Mouse (Mus musculus) midbrain, embryonic 11.5 days (tissue): Measurements from ENCODE around the gene Vps33a. TPM values are rescaled to one million over a fixed set of nuclear protein-coding genes. Genes with fewer than 3 reads are reported as not detected.
"Not testable (repeated sequence)": the region's sequence is repeated elsewhere in the genome, so short reads cannot be mapped to it uniquely, and the experiment has no call there.

Experiments used
- ATAC-seq: fragments of 200-750 bp; cut with Nextera tagmentation; 2 replicates; pipeline ENCODE4 v1.8.0; 2017; ENCODE audit warnings: moderate TSS enrichment, moderate library complexity; ENCODE audit not compliant: low FRiP score
- DNase-seq: peaks from one replicate; pipeline ENCODE4 v3.0.0; 2015; ENCODE audit warnings: low spot score; ENCODE audit errors: missing footprints
- H3K27ac ChIP-seq: fragments of 300-500 bp; sonication (generic); 2 replicates; pipeline ENCODE4 v1.5.1; 2014; ENCODE audit warnings: low read depth, low read length
- H3K27me3 ChIP-seq: fragments of 300-500 bp; sonication (generic); 2 replicates; pipeline ENCODE4 v1.6.1; 2014; ENCODE audit warnings: mild to moderate bottlenecking, low read length, moderate library complexity, mixed read lengths; ENCODE audit not compliant: control insufficient read depth, insufficient read depth
- H3K36me3 ChIP-seq: fragments of 300-500 bp; sonication (generic); 2 replicates; pipeline ENCODE4 v1.6.1; 2014; ENCODE audit warnings: mild to moderate bottlenecking, low read length, moderate library complexity, mixed read lengths; ENCODE audit not compliant: control insufficient read depth, insufficient read depth
- H3K4me1 ChIP-seq: fragments of 300-500 bp; sonication (generic); 2 replicates; pipeline ENCODE4 v1.6.1; 2014; ENCODE audit warnings: low read length; ENCODE audit not compliant: control insufficient read depth, insufficient read depth
- H3K4me2 ChIP-seq: fragments of 300-500 bp; sonication (generic); 2 replicates; pipeline ENCODE4 v1.6.1; 2014; ENCODE audit warnings: mild to moderate bottlenecking, moderate library complexity
- H3K4me3 ChIP-seq: fragments of 300-500 bp; sonication (generic); 2 replicates; pipeline ENCODE4 v1.5.1; 2014; ENCODE audit warnings: low read depth, low read length
- H3K9ac ChIP-seq: fragments of 300-500 bp; sonication (generic); 2 replicates; pipeline ENCODE4 v1.6.1; 2014; ENCODE audit warnings: low read length
- H3K9me3 ChIP-seq: fragments of 300-500 bp; sonication (generic); 2 replicates; pipeline ENCODE4 v1.6.1; 2016; ENCODE audit warnings: low read length; ENCODE audit not compliant: control insufficient read depth
- WGBS: fragments of 180-500 bp; shearing (Covaris S2); extraction: QIAGEN DNeasy Blood & Tissue Kit; methylation state at CpG from one replicate; pipeline ENCODE4 v1.1.7; 2014; 5-methylcytosine and 5-hydroxymethylcytosine counted together
- polyA plus RNA-seq: library from polyadenylated mRNA; unstranded; fragments of >200 nt; fragmentation: Nextera tagmentation; extraction: Ambion mirVana; gene quantifications from 2 replicates; pipeline ENCODE4 v1.2.1, GENCODE M21; 2014

Vps33a gene
- polyA plus RNA-seq, 1 experiment from 2014 or later = 33.6 TPM

DNA sequence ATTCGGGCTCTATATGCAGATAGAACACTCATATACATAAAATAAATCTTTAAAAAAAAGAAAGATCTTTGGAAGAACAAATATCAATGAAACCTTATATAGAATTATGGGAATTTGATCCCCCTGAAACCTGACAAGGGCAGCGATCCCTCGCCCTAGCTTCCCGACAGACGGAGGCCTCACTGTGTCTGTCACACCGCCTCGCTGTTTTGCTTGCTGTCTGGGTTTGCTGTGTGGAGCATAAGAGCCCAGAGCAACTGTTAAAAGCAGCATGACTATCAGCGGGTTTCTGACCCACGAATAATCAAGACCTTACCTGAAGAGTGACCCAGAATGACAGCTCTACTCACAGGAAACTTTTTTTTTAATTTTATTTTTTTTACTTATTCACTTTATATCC, 52.2 kb downstream of the Vps33a start:
- no peak for ATAC-seq
- DNase-seq = no peak
- Histone ChIP-seq H3K27me3 (no peaks in the 10 kb centered on the region), H3K9ac (no peak overlapping the region), H3K4me1 (peaks cover 13% of the 10 kb centered on the region), H3K4me2 (no peak overlapping the region), H3K36me3 (peaks cover 6% of the 10 kb centered on the region), H3K9me3 (no peaks in the 10 kb centered on the region), H3K27ac (no peak overlapping the region), H3K4me3 (no peak overlapping the region)
- 89% methylated on average over 9 of the region's 9 CpGs for WGBS

DNA sequence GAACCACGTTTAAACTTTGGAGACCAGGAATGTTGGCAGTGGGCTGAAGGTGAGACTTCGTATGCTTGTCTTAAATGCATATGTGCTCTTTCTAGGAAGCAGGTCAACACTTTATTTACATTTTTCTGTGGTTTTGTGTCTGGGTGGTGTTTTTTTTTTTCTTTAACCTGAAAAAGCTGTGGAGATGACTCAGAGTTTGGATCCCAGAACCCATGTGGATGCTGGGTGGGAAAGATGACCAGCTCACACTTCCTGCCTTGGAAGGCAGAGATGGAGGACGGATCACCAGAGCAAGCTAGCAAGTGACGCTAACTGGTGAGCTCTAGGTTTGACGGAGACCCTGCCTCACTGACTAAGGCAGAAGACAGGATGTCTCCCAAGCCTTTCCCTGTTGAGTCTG, 58.0 kb downstream of the Vps33a start:
- no peaks in the 10 kb centered on the region for H3K9me3 ChIP-seq
- no peak overlapping the region for H3K27ac ChIP-seq
- H3K4me2 ChIP-seq = no peak overlapping the region
- 87% methylated on average over 5 of the region's 5 CpGs for WGBS
- H3K27me3 ChIP-seq = no peaks in the 10 kb centered on the region
- H3K36me3 ChIP-seq = peaks cover 6% of the 10 kb centered on the region; the same call in 1 of the 2 replicates
- H3K4me3 ChIP-seq = no peak overlapping the region
- ATAC-seq (no peak), DNase-seq (peak; percentile 23)
- no peak overlapping the region for H3K9ac ChIP-seq
- no peaks in the 10 kb centered on the region for H3K4me1 ChIP-seq

DNA sequence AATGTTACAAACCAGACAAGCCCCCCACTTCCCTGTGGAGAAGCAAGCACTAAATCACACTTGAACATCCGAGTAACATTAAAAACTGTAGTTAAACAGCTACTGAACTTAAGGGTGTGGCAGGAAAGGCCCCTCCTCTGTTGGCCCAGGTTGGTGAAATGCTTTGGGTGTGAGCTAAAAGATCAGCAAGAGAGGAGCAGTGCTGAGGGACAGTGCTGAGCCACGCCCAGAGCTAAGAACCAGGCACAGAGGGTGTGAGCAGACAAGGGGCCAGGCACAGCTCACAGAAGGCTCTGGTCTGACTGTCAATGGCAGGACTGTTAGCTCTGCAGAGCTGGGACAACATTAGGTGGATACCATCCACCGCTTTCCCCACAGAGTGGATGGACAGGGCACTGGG, 60.7 kb downstream of the Vps33a start:
- no peak overlapping the region for H3K27ac ChIP-seq
- 84% methylated on average over 3 of the region's 3 CpGs for WGBS
- H3K4me3 ChIP-seq = no peak overlapping the region
- 0 out of 2 replicates have a peak, but pooled peaks cover under 1% of the 10 kb centered on the region for H3K36me3 ChIP-seq
- no peaks in the 10 kb centered on the region for H3K9me3 ChIP-seq
- DNase-seq (no peak), ATAC-seq (no peak)
- H3K27me3 ChIP-seq = peaks cover 3% of the 10 kb centered on the region; the same call in 1 of the 2 replicates
- H3K4me2 ChIP-seq = no peak overlapping the region
- H3K4me1 ChIP-seq = peaks cover 5% of the 10 kb centered on the region
- no peak overlapping the region for H3K9ac ChIP-seq

DNA sequence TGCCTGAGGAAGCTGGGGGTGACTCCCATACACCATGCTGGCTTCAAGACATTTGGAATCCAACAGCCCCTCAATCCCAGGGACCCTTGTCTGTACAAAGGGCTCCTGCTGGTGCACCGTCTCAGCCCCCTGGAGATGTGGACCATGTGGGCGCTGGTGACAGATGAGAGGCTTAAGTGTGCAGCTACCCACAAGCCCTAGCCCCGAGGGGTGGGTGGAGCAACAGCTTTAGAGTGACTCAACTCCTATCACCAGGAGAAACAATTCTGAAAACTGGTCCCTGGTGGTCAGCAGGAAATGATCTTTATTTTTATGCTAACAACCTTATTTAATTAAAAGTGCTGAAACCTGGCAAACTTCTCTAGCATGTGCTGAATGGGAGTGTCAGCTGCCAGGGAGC, 61.4 kb downstream of the Vps33a start:
- not testable (repeated sequence) for H3K27me3 ChIP-seq, H3K9me3 ChIP-seq, H3K9ac ChIP-seq, H3K4me1 ChIP-seq, H3K4me3 ChIP-seq, H3K36me3 ChIP-seq, ATAC-seq, H3K4me2 ChIP-seq, H3K27ac ChIP-seq
- DNase-seq = peak; percentile 33
- WGBS = 80% methylated on average over 3 of the region's 3 CpGs

DNA sequence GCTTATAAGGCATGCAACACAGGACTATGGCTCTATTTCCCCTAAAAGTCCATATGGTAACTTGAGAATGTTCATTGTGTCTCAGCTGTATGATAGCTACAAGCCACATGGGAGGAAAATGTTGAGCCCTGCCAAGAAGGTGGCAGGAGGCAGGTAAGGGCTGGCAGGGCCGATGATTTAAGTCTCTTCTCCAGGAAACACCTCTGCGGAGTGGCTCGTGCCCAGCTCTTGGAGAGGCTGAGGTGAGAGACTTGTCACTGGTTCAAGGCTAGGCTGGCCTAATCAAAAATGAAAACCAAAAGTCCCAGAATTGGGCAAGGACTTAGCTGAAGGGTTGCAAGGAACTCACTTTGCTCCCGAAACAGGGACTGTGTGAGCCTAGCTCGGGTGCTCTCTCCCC, 62.7 kb downstream of the Vps33a start, which contains the start of gene B3gnt4:
Gene B3gnt4, plus strand, starts transcription at position 301 of the 400 bp plus-strand sequence.
- ATAC-seq (no peak), DNase-seq (peak; percentile 4)
- Histone ChIP-seq H3K9ac (peak within 1 kb of the TSS; percentile 67; the same call in 1 of the 2 replicates), H3K27ac (no peak within 1 kb of the TSS), H3K27me3 (peaks cover 3% of the 10 kb centered on the region; the same call in 1 of the 2 replicates), H3K4me2 (peak within 1 kb of the TSS; percentile 80; the same call in 1 of the 2 replicates), H3K36me3 (no peaks in the 10 kb centered on the region), H3K4me1 (peaks cover 5% of the 10 kb centered on the region), H3K4me3 (no peak within 1 kb of the TSS), H3K9me3 (no peaks in the 10 kb centered on the region)
- 90% methylated on average over 5 of the region's 5 CpGs for WGBS

DNA sequence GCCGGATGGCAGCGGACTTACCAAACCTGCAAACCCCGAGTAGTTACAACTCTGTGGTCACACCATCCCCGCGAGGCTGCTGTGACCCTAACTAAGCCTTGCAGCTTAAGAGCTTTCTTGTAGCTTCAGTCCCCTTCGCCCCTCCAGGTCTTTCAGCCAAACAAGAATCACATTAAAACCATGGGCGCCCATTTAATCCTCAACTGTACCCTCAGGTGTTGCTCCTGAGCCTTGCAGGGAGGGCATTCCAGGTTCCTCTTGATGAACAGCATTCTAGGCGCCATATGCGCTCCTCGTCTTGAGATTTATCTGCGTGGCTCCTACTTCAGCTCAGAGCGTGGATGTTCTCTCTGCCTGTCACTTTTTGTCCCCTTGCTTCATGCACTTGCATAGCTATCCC, 63.9 kb downstream of the Vps33a start:
- Histone ChIP-seq H3K9me3 (no peaks in the 10 kb centered on the region), H3K36me3 (no peaks in the 10 kb centered on the region), H3K9ac (peak overlapping the region; percentile 67), H3K4me2 (peak overlapping the region; percentile 80), H3K27ac (no peak overlapping the region), H3K4me3 (peak overlapping the region; percentile 60), H3K27me3 (peaks cover 3% of the 10 kb centered on the region; the same call in 1 of the 2 replicates), H3K4me1 (peaks cover 5% of the 10 kb centered on the region)
- ATAC-seq = no peak
- peak; percentile 93 for DNase-seq
- WGBS = 7% methylated on average over 12 of the region's 12 CpGs

DNA sequence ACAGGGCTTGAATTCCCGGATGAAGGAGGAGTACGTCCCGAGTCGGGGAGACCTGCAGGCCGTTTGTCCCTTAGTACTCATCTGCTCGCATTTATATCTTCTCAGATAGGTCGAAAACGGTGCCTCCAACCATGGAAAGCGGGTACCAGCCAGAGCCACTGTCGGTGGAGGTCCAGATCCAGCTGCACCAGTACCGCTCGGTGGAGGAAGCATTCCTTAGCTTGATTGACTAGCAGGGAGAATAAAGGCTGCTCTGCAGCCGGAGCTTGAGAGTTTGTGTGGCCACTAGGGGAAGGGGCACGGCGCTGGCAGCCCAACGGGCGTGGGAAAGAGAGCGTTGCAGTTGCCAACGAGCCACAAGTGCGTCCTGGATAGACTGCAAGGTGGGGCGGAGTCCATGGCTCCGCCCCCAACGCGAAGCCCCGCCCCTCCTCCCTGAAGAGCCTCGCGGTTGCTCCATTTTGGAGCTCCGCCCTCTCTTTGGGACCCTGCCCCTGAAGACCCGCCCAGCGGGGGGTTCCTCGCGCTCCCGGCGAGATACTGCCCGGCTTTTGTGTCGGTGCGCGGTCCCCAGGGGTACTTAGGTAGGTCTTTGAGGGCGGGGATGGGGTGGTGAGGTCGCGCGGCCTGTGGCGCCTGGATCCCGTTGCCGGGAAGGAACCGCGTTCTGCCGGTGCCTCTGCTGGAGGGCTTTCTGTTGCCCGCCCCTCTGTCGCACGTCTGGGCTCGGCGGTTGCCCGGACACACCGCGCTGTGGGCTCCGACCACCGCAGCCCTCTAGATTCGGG, 64.7 kb downstream of the Vps33a start:
- DNase-seq = peak; percentile 100
- WGBS = 1% methylated on average over 57 of the region's 59 CpGs
- peaks cover 5% of the 10 kb centered on the region for H3K4me1 ChIP-seq
- H3K36me3 ChIP-seq = no peaks in the 10 kb centered on the region
- H3K9ac ChIP-seq = peak overlapping the region; percentile 67
- H3K27ac ChIP-seq = no peak overlapping the region
- H3K4me3 ChIP-seq = peak overlapping the region; percentile 60
- peak overlapping the region; percentile 80 for H3K4me2 ChIP-seq
- H3K9me3 ChIP-seq = no peaks in the 10 kb centered on the region
- peak; percentile 93 for ATAC-seq
- peaks cover 3% of the 10 kb centered on the region; the same call in 1 of the 2 replicates for H3K27me3 ChIP-seq

DNA sequence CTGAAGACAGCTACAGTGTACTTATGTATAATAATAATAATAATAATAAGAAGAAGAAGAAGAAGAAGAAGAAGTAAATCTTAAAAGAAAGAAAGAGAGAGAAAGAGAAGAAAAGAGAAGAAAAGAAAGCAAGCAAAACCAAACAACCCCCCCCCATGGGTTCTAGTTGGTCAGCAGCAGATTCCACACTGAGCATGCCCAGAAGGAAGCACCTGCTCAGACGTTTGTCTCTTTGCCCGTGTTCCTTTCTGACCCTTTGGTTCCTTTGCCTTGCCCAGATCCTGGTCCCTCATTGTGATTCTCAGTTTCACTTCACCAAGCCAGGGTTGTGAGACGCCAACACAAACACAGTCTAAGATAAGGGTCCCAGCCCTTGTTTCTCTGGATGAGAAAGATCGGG, 70.9 kb downstream of the Vps33a start:
- ATAC-seq (no peak), DNase-seq (peak; percentile 37)
- Histone ChIP-seq H3K36me3 (no peaks in the 10 kb centered on the region), H3K4me2 (no peak overlapping the region), H3K4me3 (no peak overlapping the region), H3K27me3 (peaks cover 3% of the 10 kb centered on the region; the same call in 1 of the 2 replicates), H3K27ac (no peak overlapping the region), H3K4me1 (peaks cover 3% of the 10 kb centered on the region; the same call in 1 of the 2 replicates), H3K9me3 (no peaks in the 10 kb centered on the region), H3K9ac (no peak overlapping the region)
- WGBS = 88% methylated on average over 4 of the region's 4 CpGs

DNA sequence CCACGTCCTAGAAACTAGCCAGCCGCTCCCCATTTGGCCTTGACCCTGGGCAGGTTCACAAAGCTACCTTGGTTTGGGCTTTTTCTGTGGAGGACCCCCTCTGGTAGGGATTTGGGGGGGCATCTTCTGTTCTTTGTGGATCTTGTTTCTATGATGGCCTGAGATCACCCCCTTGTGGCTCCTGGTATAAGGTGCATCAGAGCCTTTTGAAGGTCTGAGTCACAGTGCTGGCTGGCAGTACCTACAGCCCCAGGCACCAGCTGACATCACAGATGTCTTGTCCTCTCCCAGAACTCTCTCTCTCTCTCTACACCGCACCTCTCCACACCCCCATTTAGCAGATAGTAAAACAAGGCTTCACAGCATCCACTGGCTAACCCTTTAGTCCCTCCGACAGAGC, 73.1 kb downstream of the Vps33a start:
- no peak for ATAC-seq
- H3K4me2 ChIP-seq = no peak overlapping the region
- H3K4me1 ChIP-seq = peaks cover 3% of the 10 kb centered on the region; the same call in 1 of the 2 replicates
- no peak overlapping the region for H3K4me3 ChIP-seq
- no peaks in the 10 kb centered on the region for H3K9me3 ChIP-seq
- H3K27ac ChIP-seq = no peak overlapping the region
- DNase-seq = peak; percentile 88
- peaks cover 3% of the 10 kb centered on the region; the same call in 1 of the 2 replicates for H3K27me3 ChIP-seq
- WGBS = 40% methylated on average over 4 of the region's 4 CpGs
- no peaks in the 10 kb centered on the region for H3K36me3 ChIP-seq
- no peak overlapping the region for H3K9ac ChIP-seq
